Mouse (Mus musculus) spleen, postnatal 36 days (tissue): ENCODE measurements around the gene Prl2c1.
"Not testable (repeated sequence)": the region's sequence is repeated elsewhere in the genome, so short reads cannot be mapped to it uniquely, and the experiment has no call there.

Experiments
- DNase-seq, 2 experiments: peaks; one replicate each; pipeline ENCODE4 v3.0.0; 2022; ENCODE audit warnings: low spot score in 2 of 2, mixed read lengths in 1 of 2

The Prl2c1 gene

DNA sequence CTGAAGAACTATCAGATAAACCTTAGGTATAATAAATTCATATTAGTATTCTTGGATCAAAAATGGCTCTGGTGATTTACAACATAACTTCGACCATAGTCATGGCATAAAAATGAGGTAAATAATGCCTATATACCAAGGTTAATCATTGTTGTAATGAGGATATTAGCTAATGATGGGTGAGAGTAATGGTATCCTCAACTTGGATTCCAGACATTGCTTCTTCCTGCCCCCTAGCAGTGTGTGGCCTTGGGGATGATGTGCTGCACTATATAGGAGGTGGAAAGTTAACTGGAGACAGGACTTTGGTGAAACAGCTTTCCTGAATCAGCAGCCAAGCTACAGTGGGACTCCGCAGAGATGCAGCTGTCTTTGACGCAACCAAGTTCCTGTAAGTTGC is at the start of gene Prl2c1:
TSS of gene Prl2c1 (plus strand) at position 301 of the 400 bp plus-strand sequence.
- DNase-seq = no peak

DNA sequence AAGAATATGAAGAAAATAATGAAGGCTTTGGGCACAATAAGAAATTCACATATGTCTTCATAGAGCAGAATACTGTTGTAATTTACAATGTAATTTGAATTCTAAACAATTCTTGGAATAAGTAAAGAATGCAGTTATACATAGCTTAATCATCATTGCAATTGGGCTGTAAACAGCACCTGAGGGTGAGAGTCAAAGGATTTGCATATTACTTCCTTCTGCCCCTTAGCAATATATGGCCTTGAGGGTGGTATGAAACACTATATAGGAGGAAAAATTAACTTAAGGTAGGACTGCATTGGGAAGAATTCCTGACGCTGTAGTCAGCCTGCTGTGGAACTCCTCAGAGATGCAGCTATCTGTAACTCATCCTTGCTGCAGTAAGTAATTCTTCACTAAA is 47.8 kb upstream of the Prl2c1 start, which contains the start of gene Prl2a1:
TSS of gene Prl2a1 (plus strand) at position 301 of the 400 bp plus-strand sequence.
- no peak for DNase-seq

DNA sequence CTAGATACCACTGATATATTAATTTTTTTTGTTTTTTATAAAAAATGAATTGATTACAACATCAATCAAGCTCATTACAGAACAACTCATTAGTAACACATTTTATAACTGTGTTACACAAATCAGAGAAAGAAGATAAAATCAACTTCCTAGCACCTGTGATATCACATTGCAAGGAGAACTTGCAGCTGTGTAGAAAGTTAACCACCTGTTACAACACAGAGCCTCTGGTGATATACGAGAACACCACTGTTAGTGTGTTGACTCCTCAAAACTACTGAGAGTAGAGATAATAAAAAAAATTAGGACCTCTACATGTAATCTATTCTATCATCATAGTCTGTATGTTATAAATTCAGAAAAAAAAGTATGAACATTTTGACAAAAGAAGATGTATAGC is 46.4 kb upstream of the Prl2c1 start:
- no peak for DNase-seq

- DNase-seq = not testable (repeated sequence)
Measured at GRCm38 (mm10) chr13:27904236-27904635, 55.1 kb downstream of the Prl2c1 start.
